Mouse (Mus musculus) CH12.LX (cell line): ENCODE data around the gene Agap1. TPM values are rescaled to one million over a fixed set of nuclear protein-coding genes. Genes with fewer than 3 reads are reported as not detected.

Experiments used
- DNase-seq: peaks from one replicate; pipeline ENCODE4 v3.0.0-alpha.2; 2013; ENCODE audit errors: extremely low read depth
- H3K27ac ChIP-seq: 2 replicates; pipeline ENCODE4 v1.5.1; 2012; ENCODE audit warnings: low read depth, mild to moderate bottlenecking, control low read depth, moderate library complexity; ENCODE audit not compliant: insufficient read depth
- H3K27me3 ChIP-seq: replicated peaks from 2 replicates; pipeline ENCODE3; 2012; ENCODE audit warnings: inconsistent platforms
- H3K36me3 ChIP-seq, 2 experiments: replicated peaks in 1 of 2; 2 replicates each; pipeline versions ENCODE3 to v1.6.1; 2012; ENCODE audit warnings: inconsistent platforms in 1 of 2, low read length in 1 of 2, mild to moderate bottlenecking in 1 of 2, mixed read lengths in 1 of 2, moderate library complexity in 1 of 2; ENCODE audit not compliant: control insufficient read depth in 1 of 2, insufficient read depth in 1 of 2
- H3K4me1 ChIP-seq, 2 experiments: 2 replicates each; pipeline ENCODE4 v1.6.1; 2012; ENCODE audit warnings: inconsistent platforms in 1 of 2, moderate library complexity in 1 of 2; ENCODE audit not compliant: insufficient read depth in 2 of 2, control insufficient read depth in 1 of 2
- H3K4me2 ChIP-seq: 2 replicates; pipeline ENCODE4 v1.6.1; 2012; ENCODE audit warnings: low read depth, mild to moderate bottlenecking, control low read depth; ENCODE audit not compliant: poor library complexity, insufficient read depth, severe bottlenecking
- H3K4me3 ChIP-seq, 3 experiments: fragments of 150-350 bp in 1 of 3; sonication (generic) in 1 of 3; replicated peaks in 1 of 3; 2 replicates each; pipeline versions ENCODE3 to v1.5.1; 2011 to 2012; ENCODE audit warnings: low read depth in 2 of 3, low read length in 2 of 3, mild to moderate bottlenecking in 2 of 3, moderate library complexity in 2 of 3, control low read depth in 1 of 3, improper control_type of control experiment in 1 of 3, inconsistent platforms in 1 of 3, mixed read lengths in 1 of 3; ENCODE audit not compliant: poor library complexity in 1 of 3
- H3K79me2 ChIP-seq: replicated peaks from 2 replicates; pipeline ENCODE4 v1.6.1; 2012; ENCODE audit warnings: mild to moderate bottlenecking, moderate library complexity; ENCODE audit not compliant: control insufficient read depth, poor library complexity, insufficient read depth, severe bottlenecking; ENCODE audit errors: extremely low read depth
- H3K9ac ChIP-seq: 2 replicates; pipeline ENCODE4 v1.6.1; 2012; ENCODE audit warnings: low read depth, mild to moderate bottlenecking, control low read depth, moderate library complexity; ENCODE audit not compliant: insufficient read depth
- H3K9me3 ChIP-seq: replicated peaks from 2 replicates; pipeline ENCODE3; 2012; ENCODE audit warnings: low read length, inconsistent platforms, mixed read lengths
- CHD2 ChIP-seq: IDR thresholded peaks from 2 replicates; pipeline ENCODE4 v1.6.1; 2011; ENCODE audit warnings: low read length, improper control_type of control experiment
- ELF1 ChIP-seq: IDR thresholded peaks from 2 replicates; pipeline ENCODE4 v1.6.1; 2014; ENCODE audit warnings: low read depth, mild to moderate bottlenecking, inconsistent platforms, low read length, improper control_type of control experiment
- EP300 ChIP-seq: IDR thresholded peaks from 2 replicates; pipeline ENCODE4 v1.6.1; 2011; ENCODE audit warnings: low read length, improper control_type of control experiment
- ETS1 ChIP-seq: conservative IDR thresholded peaks from 2 replicates; pipeline ENCODE4 v1.6.1; 2012; ENCODE audit warnings: low read depth, mild to moderate bottlenecking, inconsistent platforms, low read length, improper control_type of control experiment, moderate library complexity
- GABPA ChIP-seq: IDR thresholded peaks from 2 replicates; pipeline ENCODE4 v1.6.1; 2012; ENCODE audit warnings: low read depth, low read length, improper control_type of control experiment, inconsistent platforms; ENCODE audit not compliant: insufficient replicate concordance
- HCFC1 ChIP-seq: IDR thresholded peaks from 2 replicates; pipeline ENCODE4 v1.6.1; 2012; ENCODE audit warnings: low read depth, mild to moderate bottlenecking, inconsistent platforms, low read length, improper control_type of control experiment
- IRF4 ChIP-seq: IDR thresholded peaks from 2 replicates; pipeline ENCODE4 v1.6.1; 2014; ENCODE audit warnings: low read depth, mild to moderate bottlenecking, inconsistent platforms, low read length, improper control_type of control experiment
- JUN ChIP-seq: IDR thresholded peaks from 2 replicates; pipeline ENCODE4 v1.6.1; 2011; ENCODE audit warnings: low read depth, mild to moderate bottlenecking, low read length, improper control_type of control experiment, moderate library complexity; ENCODE audit not compliant: insufficient read depth
- JUND ChIP-seq: conservative IDR thresholded peaks from 2 replicates; pipeline ENCODE4 v1.6.1; 2011; ENCODE audit warnings: low read depth, low read length, improper control_type of control experiment
- MAFK ChIP-seq: IDR thresholded peaks from 2 replicates; pipeline ENCODE4 v1.6.1; 2011; ENCODE audit warnings: low read length, improper control_type of control experiment; ENCODE audit not compliant: insufficient replicate concordance
- MAX ChIP-seq: IDR thresholded peaks from 2 replicates; pipeline ENCODE4 v1.6.1; 2011; ENCODE audit warnings: low read length, improper control_type of control experiment
- MEF2A ChIP-seq: IDR thresholded peaks from 2 replicates; pipeline ENCODE4 v1.6.1; 2014; ENCODE audit warnings: low read depth, mild to moderate bottlenecking, inconsistent platforms, low read length, improper control_type of control experiment, borderline replicate concordance
- MXI1 ChIP-seq: IDR thresholded peaks from 2 replicates; pipeline ENCODE4 v1.6.1; 2011; ENCODE audit warnings: mild to moderate bottlenecking, low read depth, low read length, improper control_type of control experiment
- MYC ChIP-seq: IDR thresholded peaks from 2 replicates; pipeline ENCODE4 v1.6.1; 2011; ENCODE audit warnings: low read depth, mild to moderate bottlenecking, improper control_type of control experiment, low read length
- NELFE ChIP-seq: IDR thresholded peaks from 2 replicates; pipeline ENCODE4 v1.6.1; 2011; ENCODE audit warnings: low read depth, low read length, improper control_type of control experiment
- NRF1 ChIP-seq: IDR thresholded peaks from 2 replicates; pipeline ENCODE4 v1.6.1; 2014; ENCODE audit warnings: low read depth, mild to moderate bottlenecking, inconsistent platforms, low read length, improper control_type of control experiment, moderate library complexity
- PAX5 ChIP-seq: IDR thresholded peaks from 2 replicates; pipeline ENCODE4 v1.6.1; 2012; ENCODE audit warnings: low read length, inconsistent platforms, mixed read lengths
- POLR2A ChIP-seq: IDR thresholded peaks from 2 replicates; pipeline ENCODE4 v1.6.1; 2011; ENCODE audit warnings: low read depth, mild to moderate bottlenecking, improper control_type of control experiment, low read length
- POLR2AphosphoS2 ChIP-seq: IDR thresholded peaks from 2 replicates; pipeline ENCODE4 v1.6.1; 2011; ENCODE audit warnings: low read depth, low read length, improper control_type of control experiment
- RAD21 ChIP-seq: IDR thresholded peaks from 2 replicates; pipeline ENCODE4 v1.6.1; 2011; ENCODE audit warnings: low read depth, mild to moderate bottlenecking, low read length, improper control_type of control experiment, moderate library complexity
- RCOR1 ChIP-seq: conservative IDR thresholded peaks from 2 replicates; pipeline ENCODE4 v1.6.1; 2012; ENCODE audit warnings: low read depth, mild to moderate bottlenecking, inconsistent platforms, low read length, improper control_type of control experiment
- SMC3 ChIP-seq: IDR thresholded peaks from 2 replicates; pipeline ENCODE4 v1.6.1; 2011; ENCODE audit warnings: low read depth, low read length, improper control_type of control experiment
- TBP ChIP-seq: conservative IDR thresholded peaks from 2 replicates; pipeline ENCODE4 v1.6.1; 2011; ENCODE audit warnings: low read depth, low read length, improper control_type of control experiment
- TCF12 ChIP-seq: IDR thresholded peaks from 2 replicates; pipeline ENCODE4 v1.6.1; 2014; ENCODE audit warnings: low read depth, mild to moderate bottlenecking, inconsistent platforms, low read length, improper control_type of control experiment
- UBTF ChIP-seq: IDR thresholded peaks from 2 replicates; pipeline ENCODE4 v1.6.1; 2012; ENCODE audit warnings: low read depth, mild to moderate bottlenecking, inconsistent platforms, low read length, improper control_type of control experiment, moderate library complexity
- ZMIZ1 ChIP-seq: IDR thresholded peaks from 2 replicates; pipeline ENCODE4 v1.6.1; 2012; ENCODE audit warnings: low read depth, mild to moderate bottlenecking, inconsistent platforms, low read length, improper control_type of control experiment
- ZNF384 ChIP-seq: IDR thresholded peaks from 2 replicates; pipeline ENCODE4 v1.6.1; 2012; ENCODE audit warnings: low read depth, low read length, improper control_type of control experiment, inconsistent platforms
- dilution Hi-C: fragments of 300-500 bp; cut with MboI; formaldehyde crosslinking; loops from 2 replicates; pipeline ENCODE4 v1.14.3; 2020; ENCODE audit warnings: low sequenced_read_pairs; ENCODE audit not compliant: extremely low pct_unique_long_range_greater_than_20kb, extremely low pct_ligation_motif_present
- in situ Hi-C: fragments of 300-500 bp; cut with MboI; formaldehyde crosslinking; loops from 3 replicates; pipeline ENCODE4 v1.14.3; 2019; ENCODE audit warnings: low sequenced_read_pairs, low pct_ligation_motif_present, low pct_unique_long_range_greater_than_20kb, mixed read lengths
- polyA plus RNA-seq: library from polyadenylated mRNA; unstranded; fragments of >175 nt; gene quantifications from 2 replicates; pipeline ENCODE4 v1.2.1, GENCODE M21; 2012; ENCODE audit warnings: low read depth; ENCODE audit not compliant: insufficient read length
- total RNA-seq, 2 experiments: library from RNA; depleted of rRNA; stranded (reverse); fragments of 300-350 nt in 1 of 2; fragments of >200 nt in 1 of 2; gene quantifications; 2 replicates each; pipeline ENCODE4 v1.2.3; 2012 to 2014

Gene Agap1
- total and polyA plus RNA-seq, 3 experiments: not detected

DNA sequence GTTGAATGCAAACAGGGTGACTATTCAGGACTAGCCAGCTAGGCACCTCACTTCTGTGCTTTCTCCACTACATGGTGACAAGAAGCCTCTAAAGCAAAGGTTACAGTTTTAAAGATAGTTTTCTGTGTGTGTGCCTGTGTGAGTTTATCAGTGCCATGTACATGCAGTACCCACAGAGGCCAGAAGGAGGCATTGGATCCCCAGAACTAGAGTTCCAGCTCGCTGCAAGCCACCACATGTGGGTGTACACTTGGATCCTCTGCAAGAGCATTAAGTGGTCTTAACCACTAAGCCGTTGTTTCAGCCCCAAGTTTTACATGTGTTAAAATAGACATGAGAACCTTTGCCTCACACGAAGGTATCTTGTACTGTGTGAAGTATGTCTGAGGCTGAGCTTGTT is 219.1 kb downstream of the Agap1 start:
- no peak overlapping the region for H3K27ac ChIP-seq
- peaks cover 92% of the 10 kb centered on the region for H3K9me3 ChIP-seq
- dilution Hi-C loops (no loop called here), in situ Hi-C loops (no loop called here)
- H3K36me3 ChIP-seq: no peaks in the 10 kb centered on the region
- TF ChIP-seq MEF2A (no peak), NELFE (no peak), NRF1 (no peak), POLR2AphosphoS2 (no peak), MAFK (no peak), JUN (no peak), ETS1 (no peak), ZNF384 (no peak), PAX5 (no peak)
- H3K79me2 ChIP-seq: no peaks in the 10 kb centered on the region
- no peak overlapping the region for H3K4me2 ChIP-seq
- H3K4me1 ChIP-seq: no peaks in the 10 kb centered on the region
- DNase-seq: no peak
- H3K4me3 ChIP-seq: no peak overlapping the region
- no peaks in the 10 kb centered on the region for H3K27me3 ChIP-seq
- H3K9ac ChIP-seq: no peak overlapping the region

- dilution Hi-C loops: no loop called here
- no peak overlapping the region for H3K4me3 ChIP-seq
Observed at GRCm38 (mm10) chr1:89674681-89675080, 220.1 kb downstream of the Agap1 start.

DNA sequence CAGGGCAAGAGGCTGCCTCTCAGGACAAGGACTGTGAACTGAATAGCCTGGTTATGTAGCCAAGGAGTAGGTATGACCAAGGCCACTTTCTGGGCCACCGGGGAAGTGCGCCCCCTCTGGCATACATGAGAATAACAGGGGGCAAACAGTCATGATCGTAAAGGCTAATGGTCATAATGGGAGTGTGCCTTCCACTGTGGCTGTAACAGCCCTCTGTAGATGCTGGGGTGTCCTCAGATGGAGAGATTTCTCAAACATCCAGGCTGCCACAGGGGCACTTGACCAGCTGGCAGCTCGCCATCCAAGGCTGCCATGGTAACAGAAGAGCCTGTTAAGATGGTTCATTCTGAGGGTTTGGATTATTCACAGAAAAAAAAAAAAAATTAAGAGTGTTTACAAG is 221.8 kb downstream of the Agap1 start:
- Histone ChIP-seq H3K4me2 (no peak overlapping the region), H3K36me3 (no peaks in the 10 kb centered on the region), H3K79me2 (no peaks in the 10 kb centered on the region), H3K9ac (no peak overlapping the region), H3K27ac (no peak overlapping the region), H3K4me3 (no peak overlapping the region), H3K4me1 (no peaks in the 10 kb centered on the region), H3K27me3 (no peaks in the 10 kb centered on the region), H3K9me3 (peaks cover 91% of the 10 kb centered on the region)
- TF ChIP-seq ETS1 (no peak), MYC (no peak), JUND (no peak), MXI1 (no peak), ELF1 (no peak), SMC3 (no peak), MAX (no peak), ZMIZ1 (no peak), NRF1 (no peak), IRF4 (no peak), TBP (no peak), EP300 (no peak), CHD2 (no peak), GABPA (no peak)
- dilution Hi-C loops (no loop called here), in situ Hi-C loops (no loop called here)
- DNase-seq: no peak

More at GRCm38 (mm10) chr1:89674681-89675080, 220.1 kb downstream of the Agap1 start:
- no peaks in the 10 kb centered on the region for H3K27me3 ChIP-seq
- no peaks in the 10 kb centered on the region for H3K36me3 ChIP-seq
- no peak overlapping the region for H3K27ac ChIP-seq
- H3K79me2 ChIP-seq: no peaks in the 10 kb centered on the region
- H3K9me3 ChIP-seq: peaks cover 90% of the 10 kb centered on the region
- in situ Hi-C loops: no loop called here
- H3K4me2 ChIP-seq: no peak overlapping the region
- H3K9ac ChIP-seq: no peak overlapping the region
- TF ChIP-seq PAX5: no peak
- no peak for TF ChIP-seq UBTF
- no peak for TF ChIP-seq NRF1
- no peak for TF ChIP-seq RCOR1
- TF ChIP-seq RAD21: no peak
- no peak for TF ChIP-seq SMC3
- TF ChIP-seq NELFE: no peak
- no peak for TF ChIP-seq POLR2A
- TF ChIP-seq ZMIZ1: no peak
- no peak for TF ChIP-seq TCF12
- TF ChIP-seq MAFK: no peak
- no peak for TF ChIP-seq TBP
- no peak for TF ChIP-seq CHD2
- TF ChIP-seq MEF2A: no peak
- TF ChIP-seq HCFC1: no peak
- no peak for TF ChIP-seq MAX
- TF ChIP-seq, all 38 proteins: peak for 0
- no peak for DNase-seq
- H3K4me1 ChIP-seq: no peaks in the 10 kb centered on the region
